Mouse (Mus musculus) heart, postnatal 0 days (tissue): ENCODE measurements around the gene Prrt1.

Source experiments
- CTCF ChIP-seq: IDR thresholded peaks from 2 replicates; pipeline ENCODE4 v1.5.1; 2016; ENCODE audit warnings: antibody characterized with exemption, control low read depth, low read depth
- EP300 ChIP-seq: IDR thresholded peaks from 2 replicates; pipeline ENCODE4 v1.6.1; 2016; ENCODE audit warnings: antibody characterized with exemption, low read depth

- no peak for TF ChIP-seq CTCF
- TF ChIP-seq EP300: no peak
Observed at GRCm38 (mm10) chr17:34652985-34653384, 23.7 kb downstream of the Prrt1 start.
